Mouse (Mus musculus) left cerebral cortex, adult 8-10 months (tissue): ENCODE results near the gene Nsun7. TPM values are rescaled to one million over a fixed set of nuclear protein-coding genes. Genes with fewer than 3 reads are reported as not detected.

Experiments
- DNase-seq, 2 experiments: peaks; one replicate each; pipeline ENCODE4 v3.0.0; 2022; ENCODE audit warnings: low spot score in 2 of 2
- total RNA-seq, 4 experiments: library from RNA; stranded (reverse); gene quantifications; 2 replicates each; pipeline ENCODE4 v1.2.4; 2022

The Nsun7 gene
- total RNA-seq, 4 experiments from 2014 or later, result 4.2 to 5.1 (median 4.7) TPM

DNA sequence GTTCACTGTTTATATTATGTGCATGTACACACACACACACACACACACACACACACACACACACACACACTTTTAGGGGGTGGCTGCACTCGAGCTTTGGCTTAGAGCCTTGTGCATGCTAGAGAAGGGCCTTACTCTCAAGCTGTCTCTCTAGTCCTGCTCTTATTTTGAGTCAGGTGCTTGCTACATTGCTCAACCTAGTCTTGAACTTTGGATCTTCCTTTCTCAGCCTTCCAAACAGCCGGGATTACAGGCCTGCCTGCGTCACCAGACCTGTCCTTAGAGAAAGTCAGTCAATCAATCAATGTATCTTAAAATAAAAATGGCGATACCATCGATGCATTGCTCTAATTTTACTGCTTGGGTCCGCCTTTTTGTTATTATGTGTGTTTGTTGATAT, 71.1 kb downstream of the Nsun7 start:
- DNase-seq, result no peak

DNA sequence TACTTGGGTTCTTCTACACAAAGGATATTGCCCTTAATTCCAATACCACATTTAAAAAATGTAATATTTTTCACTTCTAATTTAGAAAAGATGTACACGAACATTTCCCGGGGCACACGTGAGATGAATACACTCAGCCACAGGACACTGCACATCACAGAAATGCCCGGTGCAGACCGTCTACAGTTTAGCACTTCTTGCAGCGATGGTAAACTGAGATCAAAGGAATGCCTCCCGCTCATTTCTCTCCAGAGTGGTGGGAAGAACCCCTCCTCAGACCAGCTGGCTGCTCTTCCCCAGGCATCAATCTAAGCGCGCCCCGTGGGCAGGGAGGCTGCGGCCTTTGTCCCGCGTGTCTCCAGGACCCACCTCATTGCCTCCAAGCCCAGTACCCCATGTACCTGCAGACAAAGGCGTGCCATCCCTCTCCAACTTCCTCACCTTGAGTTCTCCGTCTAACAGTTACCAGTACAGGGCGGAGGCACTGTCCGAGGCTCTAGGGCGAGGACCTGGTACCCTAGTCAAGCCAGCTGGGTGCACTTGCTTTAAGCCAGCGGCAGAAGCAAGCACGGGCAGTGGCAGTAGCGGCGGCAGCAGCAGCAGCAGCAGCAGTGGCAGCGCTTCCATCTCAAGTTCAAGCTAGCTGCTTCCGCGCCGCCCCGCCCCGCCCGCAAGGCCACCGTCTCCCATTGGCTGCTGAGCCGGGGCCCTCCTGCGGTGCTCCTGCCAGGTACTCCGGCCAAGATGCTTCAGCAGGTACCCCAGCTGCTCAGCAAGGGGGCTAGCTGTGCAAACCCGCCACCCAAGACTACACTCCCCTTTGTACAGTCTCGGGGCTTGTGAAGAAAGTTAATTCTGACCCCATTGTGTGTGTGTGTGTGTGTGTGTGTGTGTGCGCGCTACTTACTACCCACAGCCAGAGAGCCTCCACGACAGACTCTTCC, 77.6 kb downstream of the Nsun7 start:
- DNase-seq, result no peak

DNA sequence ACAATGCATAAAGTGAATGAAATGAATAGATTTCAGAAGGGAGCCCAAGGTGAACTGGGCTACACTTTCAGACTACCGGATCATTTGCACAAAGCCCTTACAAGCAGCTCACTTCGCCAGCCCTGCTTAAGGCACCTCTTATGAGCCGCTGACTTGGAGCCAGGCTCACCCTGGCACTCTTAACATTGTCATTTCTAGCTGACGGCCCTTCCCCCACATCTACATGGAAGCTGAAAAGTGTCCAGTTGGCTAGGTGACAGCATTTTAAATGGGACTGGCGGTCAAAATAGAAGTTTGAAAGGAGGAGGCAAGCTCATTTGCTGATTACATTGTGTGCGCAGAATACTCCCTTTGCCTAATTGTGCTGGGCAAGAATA, 78.3 kb downstream of the Nsun7 start:
- DNase-seq, result no peak

DNA sequence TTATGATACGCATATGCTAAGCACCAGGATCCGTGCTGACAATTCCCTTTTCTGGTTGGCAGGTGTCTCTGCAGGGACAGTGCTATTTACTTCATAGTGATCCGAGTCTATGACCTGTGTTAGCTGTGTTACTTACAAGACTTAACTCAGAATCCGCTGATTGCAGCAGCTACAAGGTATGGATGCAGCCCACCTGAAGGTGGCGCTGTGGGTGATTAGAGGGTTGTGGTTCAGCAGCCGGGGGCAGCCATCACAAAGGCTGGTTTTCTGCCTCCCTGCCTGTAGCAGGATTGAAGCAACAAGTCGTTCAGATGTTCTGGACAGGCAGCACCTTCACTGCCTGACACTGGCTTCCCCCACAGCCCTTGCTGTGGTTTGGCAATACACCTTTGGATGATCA, 78.9 kb downstream of the Nsun7 start:
- DNase-seq, result no peak

DNA sequence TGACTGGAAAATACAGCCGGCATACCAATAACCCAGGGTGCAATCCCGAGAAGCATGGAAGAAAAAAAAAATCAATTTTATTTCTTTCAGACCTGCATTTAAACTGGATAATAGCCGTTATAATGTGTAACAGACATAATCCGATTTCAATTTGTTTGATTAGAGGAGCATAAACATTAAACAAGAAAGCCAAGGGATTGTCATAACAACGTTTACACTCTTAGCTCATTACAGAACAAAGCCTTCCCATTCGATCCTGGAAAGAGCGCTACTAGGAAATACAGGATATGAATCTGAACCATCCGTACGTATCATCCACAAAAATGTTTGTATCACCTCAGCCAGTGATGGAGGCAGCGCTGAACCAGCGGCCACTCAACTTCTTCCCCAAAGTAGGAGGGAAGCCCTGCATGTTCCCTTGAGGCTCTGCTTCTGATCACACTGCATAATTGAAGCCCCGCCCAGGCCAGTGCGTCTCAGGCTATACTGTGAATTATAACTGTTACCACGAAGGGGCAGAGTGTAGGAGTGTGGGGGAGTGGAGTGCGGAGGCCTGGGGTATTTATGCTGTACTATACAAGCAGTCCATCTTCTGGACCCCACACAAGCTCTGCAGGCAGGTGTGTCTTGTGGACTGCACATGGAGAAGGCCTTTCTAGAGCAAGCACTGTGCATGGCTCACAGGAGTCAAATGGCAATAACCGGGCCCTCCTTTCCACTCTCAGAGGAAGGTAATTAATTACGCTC, 80.8 kb downstream of the Nsun7 start:
- DNase-seq, result no peak

DNA sequence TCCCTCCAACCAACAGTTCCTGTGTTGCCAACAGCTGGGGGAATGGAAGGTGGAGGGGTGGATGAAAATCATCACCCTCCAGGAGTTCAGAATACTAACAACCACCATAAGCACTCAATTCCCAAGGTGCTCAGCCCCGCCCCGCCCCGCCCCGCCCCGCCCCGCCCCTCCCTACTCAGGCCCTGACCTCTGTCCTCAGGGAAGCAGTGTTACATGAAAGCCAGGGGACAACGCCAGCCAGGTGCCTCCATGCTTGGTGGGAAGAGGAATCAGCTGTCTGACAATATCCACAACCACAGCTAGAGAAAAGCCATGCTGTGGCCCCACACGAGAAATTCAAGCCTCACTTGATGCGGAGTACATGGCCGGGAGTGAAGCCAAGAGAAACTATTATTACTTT, 82.2 kb downstream of the Nsun7 start:
- no peak for DNase-seq

DNA sequence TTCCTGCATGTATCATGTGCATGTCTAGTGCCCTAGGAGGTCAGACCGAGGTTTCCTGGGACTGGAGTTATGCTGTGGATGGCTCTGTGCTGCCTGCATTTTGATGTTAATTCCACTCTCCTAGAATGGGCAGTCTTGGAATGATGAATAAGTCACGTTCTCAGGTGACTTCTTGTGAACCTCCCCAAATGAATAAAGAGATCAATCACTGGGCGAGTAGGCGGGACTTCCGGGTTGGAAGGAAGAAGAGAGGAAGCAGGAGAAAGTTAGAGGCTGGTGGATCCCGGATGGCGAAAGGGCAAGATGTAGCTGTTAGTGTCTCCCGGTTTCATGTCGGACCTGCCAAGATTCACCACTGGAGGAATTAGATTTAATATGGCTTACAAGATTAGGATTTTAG, 82.6 kb downstream of the Nsun7 start:
- no peak for DNase-seq

DNA sequence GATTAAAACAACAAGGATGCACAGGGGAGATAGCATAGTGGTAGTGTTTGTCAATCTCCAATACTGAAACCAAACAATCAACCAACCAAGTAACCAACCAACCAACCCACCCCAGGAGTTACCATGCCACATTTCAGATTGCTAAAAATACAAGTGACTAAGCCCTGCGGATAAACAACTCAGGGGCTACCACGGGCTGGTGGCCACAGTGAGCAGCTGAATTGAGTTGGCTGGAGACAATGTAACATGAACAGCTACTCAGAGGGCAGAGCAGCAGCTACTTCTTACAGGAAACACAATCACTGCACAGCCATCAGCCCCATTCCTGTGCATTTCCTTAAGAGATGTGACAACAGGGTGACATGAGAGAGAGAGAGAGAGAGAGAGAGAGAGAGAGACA, 84.5 kb downstream of the Nsun7 start:
- no peak for DNase-seq

DNA sequence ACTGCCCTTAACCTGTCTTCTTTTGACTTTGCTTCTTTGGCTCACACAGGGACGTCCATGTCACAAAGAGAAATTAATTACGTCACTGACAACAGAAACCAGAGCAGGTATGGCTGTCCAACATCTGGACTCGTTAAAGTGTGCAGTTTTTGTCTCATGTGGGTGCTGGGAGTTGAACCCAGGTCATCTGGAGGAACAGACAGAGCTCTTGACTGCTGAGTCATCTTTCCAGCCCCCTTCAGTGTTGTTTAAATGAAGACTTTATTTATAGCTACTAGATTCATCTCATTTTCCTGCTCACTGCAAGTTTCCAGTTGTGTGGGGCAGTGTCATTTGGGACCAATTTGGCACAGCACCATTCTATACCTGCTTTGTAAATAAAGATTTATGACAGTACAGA, 85.4 kb downstream of the Nsun7 start:
- no peak for DNase-seq

DNA sequence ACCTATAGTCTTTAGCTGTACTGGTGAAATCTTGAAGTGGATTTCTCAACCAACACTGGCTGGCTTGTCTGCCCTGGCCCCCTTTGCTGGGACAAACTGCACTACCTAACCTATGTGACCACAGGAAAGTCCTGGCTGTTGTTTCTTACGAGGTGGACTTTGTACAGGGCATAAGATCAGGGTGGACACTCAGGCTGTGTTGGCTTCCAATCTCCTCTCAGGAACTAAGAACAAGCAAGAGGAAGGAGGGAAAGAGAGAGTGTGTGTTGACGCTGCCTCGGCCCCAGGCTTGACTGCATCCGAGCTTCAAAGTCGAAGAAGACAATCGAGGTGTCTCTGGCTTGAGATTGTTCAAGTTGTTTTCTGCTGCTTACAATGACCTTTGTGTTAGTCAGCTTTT, 87.1 kb downstream of the Nsun7 start:
- DNase-seq, result no peak

Other genes with a start within 250 kb of the Nsun7 start
- 1 to 10 TPM in 3 of 4 experiments, under 1 TPM in 1; 0.70 to 3.3 (median 1.9) TPM for gene Rbm47, start 86.8 kb upstream of the Nsun7 start, total RNA-seq